Mouse (Mus musculus) hindbrain, embryonic 11.5 days (tissue): ENCODE results near the gene Maml3. TPM values are rescaled to one million over a fixed set of nuclear protein-coding genes. Genes with fewer than 3 reads are reported as not detected.

Experiments
- ATAC-seq: fragments of 200-750 bp; cut with Nextera tagmentation; 2 replicates; pipeline ENCODE4 v1.8.0; 2017; ENCODE audit warnings: mild to moderate bottlenecking, moderate TSS enrichment, moderate library complexity; ENCODE audit not compliant: low FRiP score
- DNase-seq: peaks from one replicate; pipeline ENCODE4 v3.0.0-alpha.2; 2015; ENCODE audit warnings: low spot score
- H3K27ac ChIP-seq: fragments of 300-500 bp; sonication (generic); 2 replicates; pipeline ENCODE4 v1.5.1; 2014; ENCODE audit warnings: mild to moderate bottlenecking, low read depth, low read length
- H3K27me3 ChIP-seq: fragments of 300-500 bp; sonication (generic); 2 replicates; pipeline ENCODE4 v1.6.1; 2014; ENCODE audit warnings: mild to moderate bottlenecking, low read length, moderate library complexity, mixed read lengths; ENCODE audit not compliant: control insufficient read depth, insufficient read depth
- H3K36me3 ChIP-seq: fragments of 300-500 bp; sonication (generic); 2 replicates; pipeline ENCODE4 v1.6.1; 2014; ENCODE audit warnings: mild to moderate bottlenecking, low read length, moderate library complexity, mixed read lengths; ENCODE audit not compliant: control insufficient read depth, insufficient read depth
- H3K4me1 ChIP-seq: fragments of 300-500 bp; sonication (generic); replicated peaks from 2 replicates; pipeline ENCODE4 v1.6.1; 2014; ENCODE audit warnings: low read length, mixed read lengths; ENCODE audit not compliant: control insufficient read depth, insufficient read depth
- H3K4me2 ChIP-seq: fragments of 300-500 bp; sonication (generic); replicated peaks from 2 replicates; pipeline ENCODE4 v1.6.1; 2014; ENCODE audit warnings: mild to moderate bottlenecking, low read depth, low read length
- H3K4me3 ChIP-seq: fragments of 300-500 bp; sonication (generic); 2 replicates; pipeline ENCODE4 v1.5.1; 2014; ENCODE audit warnings: low read depth, low read length
- H3K9ac ChIP-seq: fragments of 300-500 bp; sonication (generic); 2 replicates; pipeline ENCODE4 v1.6.1; 2014; ENCODE audit warnings: low read depth, low read length
- H3K9me3 ChIP-seq: fragments of 300-500 bp; sonication (generic); 2 replicates; pipeline ENCODE4 v1.6.1; 2016; ENCODE audit warnings: low read length; ENCODE audit not compliant: control insufficient read depth
- WGBS: fragments of 180-500 bp; shearing (Covaris S2); extraction: QIAGEN DNeasy Blood & Tissue Kit; methylation state at CpG from one replicate; pipeline ENCODE4 v1.1.7; 2014; 5-methylcytosine and 5-hydroxymethylcytosine counted together
- polyA plus RNA-seq: library from polyadenylated mRNA; unstranded; fragments of >200 nt; fragmentation: Nextera tagmentation; extraction: Ambion mirVana; gene quantifications from 2 replicates; pipeline ENCODE4 v1.2.1, GENCODE M21; 2014

Gene Maml3
- polyA plus RNA-seq, 1 experiment from 2014 or later: 7.5 TPM

- ATAC-seq: 0 out of 2 replicates have a peak, but pooled peaks have one; percentile 15
- H3K9ac ChIP-seq: no peak overlapping the region
Measured at GRCm38 (mm10) chr3:51751440-51751839, 353.4 kb downstream of the Maml3 start.

GRCm38 (mm10) chr3:51749812-51750481, 354.9 kb downstream of the Maml3 start:
- 30% methylated on average over 8 of the region's 8 CpGs for WGBS
- H3K36me3 ChIP-seq: no peaks in the 10 kb centered on the region
- no peaks in the 10 kb centered on the region for H3K27me3 ChIP-seq
- ATAC-seq (peak; percentile 56), DNase-seq (peak; percentile 42)
- H3K27ac ChIP-seq: peak overlapping the region; percentile 88
- no peak overlapping the region for H3K4me2 ChIP-seq
- peak overlapping the region; percentile 1 for H3K9ac ChIP-seq
- H3K4me1 ChIP-seq: peaks cover 20% of the 10 kb centered on the region
- H3K4me3 ChIP-seq: no peak overlapping the region
- no peaks in the 10 kb centered on the region for H3K9me3 ChIP-seq

More at GRCm38 (mm10) chr3:51751440-51751839, 353.4 kb downstream of the Maml3 start:
- Histone ChIP-seq H3K36me3 (no peaks in the 10 kb centered on the region), H3K4me2 (no peak overlapping the region), H3K27ac (peak overlapping the region; percentile 44; the same call in 1 of the 2 replicates), H3K4me3 (no peak overlapping the region), H3K4me1 (peaks cover 20% of the 10 kb centered on the region), H3K27me3 (no peaks in the 10 kb centered on the region), H3K9me3 (no peaks in the 10 kb centered on the region)
- DNase-seq: no peak
- WGBS: 74% methylated on average over 12 of the region's 12 CpGs

GRCm38 (mm10) chr3:51749421-51749811, 355.5 kb downstream of the Maml3 start:
- H3K4me1 ChIP-seq: peaks cover 20% of the 10 kb centered on the region
- no peak overlapping the region for H3K4me2 ChIP-seq
- WGBS: 20% methylated on average over 7 of the region's 7 CpGs
- H3K27me3 ChIP-seq: no peaks in the 10 kb centered on the region
- H3K4me3 ChIP-seq: no peak overlapping the region
- DNase-seq: no peak
- ATAC-seq: peak; percentile 56
- no peaks in the 10 kb centered on the region for H3K36me3 ChIP-seq
- peak overlapping the region; percentile 88 for H3K27ac ChIP-seq
- H3K9me3 ChIP-seq: no peaks in the 10 kb centered on the region
- peak overlapping the region; percentile 1; the same call in 1 of the 2 replicates for H3K9ac ChIP-seq

- Histone ChIP-seq H3K27me3 (no peaks in the 10 kb centered on the region), H3K4me1 (peaks cover 20% of the 10 kb centered on the region), H3K4me2 (no peak overlapping the region), H3K27ac (peak overlapping the region; percentile 88), H3K9me3 (no peaks in the 10 kb centered on the region), H3K36me3 (no peaks in the 10 kb centered on the region), H3K4me3 (no peak overlapping the region), H3K9ac (no peak overlapping the region)
- WGBS: 71% methylated on average over 17 of the region's 17 CpGs
- ATAC-seq (peak; percentile 47; the same call in 1 of the 2 replicates), DNase-seq (peak; percentile 34)
Measured at GRCm38 (mm10) chr3:51748436-51749376, 356.2 kb downstream of the Maml3 start.

GRCm38 (mm10) chr3:51746816-51747215, 358.1 kb downstream of the Maml3 start:
- peaks cover 21% of the 10 kb centered on the region for H3K4me1 ChIP-seq
- H3K27ac ChIP-seq: no peak overlapping the region
- H3K4me3 ChIP-seq: no peak overlapping the region
- H3K4me2 ChIP-seq: no peak overlapping the region
- WGBS: 72% methylated on average over 8 of the region's 8 CpGs
- no peaks in the 10 kb centered on the region for H3K9me3 ChIP-seq
- ATAC-seq (no peak), DNase-seq (no peak)
- no peaks in the 10 kb centered on the region for H3K27me3 ChIP-seq
- H3K9ac ChIP-seq: no peak overlapping the region
- H3K36me3 ChIP-seq: no peaks in the 10 kb centered on the region

- H3K9ac ChIP-seq: no peak overlapping the region
- H3K27ac ChIP-seq: no peak overlapping the region
- no peak for ATAC-seq
- no peaks in the 10 kb centered on the region for H3K27me3 ChIP-seq
- no peak overlapping the region for H3K4me3 ChIP-seq
- 81% methylated on average over 8 of the region's 8 CpGs for WGBS
- no peak overlapping the region for H3K4me2 ChIP-seq
- H3K36me3 ChIP-seq: no peaks in the 10 kb centered on the region
- DNase-seq: no peak
- H3K9me3 ChIP-seq: no peaks in the 10 kb centered on the region
- H3K4me1 ChIP-seq: peaks cover 16% of the 10 kb centered on the region
Measured at GRCm38 (mm10) chr3:51745162-51745561, 359.7 kb downstream of the Maml3 start.

- 0 out of 2 replicates have a peak, but pooled peaks have one; percentile 18 for ATAC-seq
- Histone ChIP-seq H3K27ac (0 out of 2 replicates have a peak overlapping the region, but pooled peaks have one; percentile 17), H3K9me3 (no peaks in the 10 kb centered on the region), H3K4me3 (no peak overlapping the region), H3K9ac (no peak overlapping the region), H3K4me1 (peaks cover 9% of the 10 kb centered on the region), H3K36me3 (no peaks in the 10 kb centered on the region), H3K4me2 (no peak overlapping the region), H3K27me3 (no peaks in the 10 kb centered on the region)
- DNase-seq: no peak
- 74% methylated on average over 4 of the region's 4 CpGs for WGBS
Measured at GRCm38 (mm10) chr3:51744339-51744759, 360.5 kb downstream of the Maml3 start.

GRCm38 (mm10) chr3:51742405-51742804, 362.5 kb downstream of the Maml3 start:
- Histone ChIP-seq H3K4me3 (no peak overlapping the region), H3K4me2 (no peak overlapping the region), H3K27ac (no peak overlapping the region), H3K36me3 (no peaks in the 10 kb centered on the region), H3K4me1 (peaks cover 2% of the 10 kb centered on the region), H3K9ac (no peak overlapping the region), H3K27me3 (no peaks in the 10 kb centered on the region), H3K9me3 (no peaks in the 10 kb centered on the region)
- DNase-seq (no peak), ATAC-seq (no peak)
- 91% methylated on average over 6 of the region's 6 CpGs for WGBS
